Mouse (Mus musculus): Measurements from ENCODE around the gene Lrrc27. TPM values are rescaled to one million over a fixed set of nuclear protein-coding genes. Genes with fewer than 3 reads are reported as not detected.
A peak's percentile ranks its signal among the peaks of the same experiment; 100 is the strongest.

Lrrc27 gene
- polyA plus RNA-seq, 1 experiment from 2014 or later, result 3.4 TPM

DNA sequence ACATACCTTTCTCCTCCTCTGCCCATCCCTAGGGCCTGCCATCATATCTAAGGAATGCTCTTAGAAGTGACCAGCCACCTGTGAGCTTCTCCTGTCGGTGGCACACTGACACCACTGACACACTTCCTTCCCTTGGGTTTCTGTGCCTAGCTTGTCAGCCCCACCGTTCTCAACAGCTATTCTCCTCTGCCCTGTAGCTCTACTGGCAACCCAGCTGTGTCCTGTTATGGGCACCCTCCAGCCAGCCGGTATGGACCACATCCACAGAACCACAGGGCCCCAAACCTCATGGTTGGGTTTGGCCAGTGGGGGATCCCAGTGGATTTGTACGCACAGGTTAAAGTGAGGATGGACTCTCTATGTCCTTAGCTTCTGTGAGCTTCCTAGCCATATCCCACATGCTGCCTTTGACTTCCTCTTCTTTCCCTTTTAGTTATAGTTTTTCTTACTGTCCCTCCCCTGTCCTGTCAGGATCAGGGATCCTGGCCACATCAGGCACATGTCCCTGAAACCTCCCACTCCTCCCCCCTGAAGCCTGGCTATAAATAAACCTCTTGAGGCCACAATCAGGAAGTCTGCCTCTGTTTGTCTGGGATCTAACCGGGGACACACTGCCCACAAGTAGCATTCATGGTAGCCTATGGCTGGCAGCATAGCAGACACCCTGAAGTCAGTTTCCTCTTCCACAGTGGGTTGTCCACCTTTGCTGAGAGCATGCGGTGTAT is 15.8 kb downstream of the Lrrc27 start:
- ATAC-seq (ENCODE audit: insufficient read depth) (no peak), DNase-seq (peak; percentile 25)
- no peak overlapping the region for H3K4me2 ChIP-seq

DNA sequence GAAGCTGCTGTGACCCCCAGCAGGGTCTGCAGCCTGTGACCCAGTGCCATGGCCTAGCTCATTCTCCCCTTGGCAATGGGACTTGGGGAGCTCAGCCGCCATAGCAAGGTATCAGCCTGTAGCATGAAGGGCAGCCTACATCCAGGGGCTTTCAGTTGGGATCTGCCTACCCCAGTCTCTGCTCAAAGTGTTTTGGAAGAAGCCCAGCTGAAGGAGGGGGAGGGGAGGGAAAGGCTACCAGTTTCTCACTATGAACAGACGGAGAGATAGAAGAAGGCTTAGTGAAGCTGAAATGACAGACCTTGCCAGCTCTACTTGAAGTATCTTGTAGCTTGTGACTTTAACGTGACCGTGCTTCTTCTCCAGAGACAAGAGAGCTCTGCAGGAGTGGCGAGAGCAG is 17.0 kb downstream of the Lrrc27 start:
- Histone ChIP-seq H3K4me2 (no peak overlapping the region), H3K36me3 (ENCODE audit: insufficient read depth) (no peaks in the 10 kb centered on the region), H3K27me3 (ENCODE audit: insufficient read depth, low read length) (no peaks in the 10 kb centered on the region), H3K9me3 (ENCODE audit: low read depth, low read length) (no peaks in the 10 kb centered on the region), H3K27ac (ENCODE audit: low read depth) (no peak overlapping the region), H3K4me3 (ENCODE audit: low read depth, low read length) (no peak overlapping the region), H3K9ac (no peak overlapping the region), H3K4me1 (ENCODE audit: insufficient read depth) (peaks cover 18% of the 10 kb centered on the region)
- ATAC-seq (ENCODE audit: insufficient read depth) (no peak), DNase-seq (no peak)
- TF ChIP-seq CTCF (IDR thresholded peaks at IDR 0.05; ENCODE audit: low read depth), result no peak
- WGBS, result 65% methylated on average over 5 of the region's 5 CpGs

More for the DNA sequence above, 15.8 kb downstream of the Lrrc27 start:
- Histone ChIP-seq H3K9me3 (ENCODE audit: low read depth, low read length) (no peaks in the 10 kb centered on the region), H3K27ac (ENCODE audit: low read depth) (peak overlapping the region; percentile 43; the same call in 1 of the 2 replicates), H3K4me1 (ENCODE audit: insufficient read depth) (peaks cover 12% of the 10 kb centered on the region; the same call in 1 of the 2 replicates), H3K9ac (no peak overlapping the region), H3K4me3 (ENCODE audit: low read depth, low read length) (no peak overlapping the region), H3K36me3 (ENCODE audit: insufficient read depth) (no peaks in the 10 kb centered on the region), H3K27me3 (ENCODE audit: insufficient read depth, low read length) (no peaks in the 10 kb centered on the region)
- 49% methylated on average over 6 of the region's 6 CpGs for WGBS
- TF ChIP-seq CTCF (IDR thresholded peaks at IDR 0.05; ENCODE audit: low read depth), result no peak

DNA sequence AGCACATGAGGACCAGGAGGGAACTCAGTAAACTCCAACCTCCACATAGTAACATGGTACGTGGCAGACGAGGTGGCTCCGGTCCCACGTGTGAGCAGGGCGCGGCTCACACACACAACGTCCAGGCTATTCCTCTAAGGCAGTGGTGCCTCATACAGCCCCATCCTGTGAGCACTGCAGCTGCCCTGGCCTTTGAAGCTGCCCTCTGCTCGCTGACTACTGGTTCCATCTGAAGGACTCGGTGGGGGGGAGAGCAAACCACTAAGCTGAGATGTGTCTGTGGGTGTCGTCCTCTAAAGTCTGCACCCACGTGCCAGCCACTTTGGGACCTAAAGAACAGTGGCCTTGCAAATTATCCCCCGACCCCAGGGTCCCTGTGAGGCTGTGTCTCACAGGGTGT is 17.5 kb downstream of the Lrrc27 start:
- no peak overlapping the region for H3K9ac ChIP-seq
- no peaks in the 10 kb centered on the region for H3K36me3 ChIP-seq (ENCODE audit: insufficient read depth)
- 60% methylated on average over 12 of the region's 12 CpGs for WGBS
- no peak for TF ChIP-seq CTCF (IDR thresholded peaks at IDR 0.05; ENCODE audit: low read depth)
- H3K27me3 ChIP-seq (ENCODE audit: insufficient read depth, low read length), result no peaks in the 10 kb centered on the region
- H3K4me1 ChIP-seq (ENCODE audit: insufficient read depth), result peaks cover 18% of the 10 kb centered on the region
- no peak overlapping the region for H3K4me2 ChIP-seq
- H3K4me3 ChIP-seq (ENCODE audit: low read depth, low read length), result no peak overlapping the region
- ATAC-seq (ENCODE audit: insufficient read depth) (no peak), DNase-seq (no peak)
- H3K9me3 ChIP-seq (ENCODE audit: low read depth, low read length), result no peaks in the 10 kb centered on the region
- no peak overlapping the region for H3K27ac ChIP-seq (ENCODE audit: low read depth)

DNA sequence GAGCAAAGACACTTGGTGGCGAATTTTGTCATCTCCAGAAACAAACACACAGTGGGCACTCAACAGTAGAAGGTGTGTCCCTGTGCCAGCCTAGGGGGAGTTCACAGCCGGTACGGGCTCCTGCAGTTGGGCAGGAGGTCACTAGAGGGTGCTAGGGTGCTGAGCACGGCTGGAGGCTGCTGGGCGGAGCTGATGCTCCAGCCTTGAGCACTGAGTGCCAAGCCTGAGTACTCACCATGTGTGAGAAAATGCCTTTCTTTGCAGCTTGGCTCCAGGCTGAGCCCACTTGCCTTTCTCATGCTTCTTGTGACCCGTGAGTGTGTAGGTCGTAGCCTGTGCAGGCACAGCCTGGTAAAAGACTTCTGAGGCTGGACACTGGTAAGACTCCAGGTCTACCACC is 20.9 kb downstream of the Lrrc27 start:
- Histone ChIP-seq H3K4me1 (ENCODE audit: insufficient read depth) (peaks cover 18% of the 10 kb centered on the region), H3K27me3 (ENCODE audit: insufficient read depth, low read length) (no peaks in the 10 kb centered on the region), H3K9me3 (ENCODE audit: low read depth, low read length) (no peaks in the 10 kb centered on the region), H3K36me3 (ENCODE audit: insufficient read depth) (no peaks in the 10 kb centered on the region), H3K4me3 (ENCODE audit: low read depth, low read length) (no peak overlapping the region), H3K9ac (no peak overlapping the region), H3K4me2 (peak overlapping the region; percentile 3; the same call in 1 of the 2 replicates), H3K27ac (ENCODE audit: low read depth) (no peak overlapping the region)
- 1% methylated on average over 7 of the region's 7 CpGs for WGBS
- ATAC-seq (ENCODE audit: insufficient read depth) (peak; percentile 81), DNase-seq (peak; percentile 95)
- TF ChIP-seq CTCF (IDR thresholded peaks at IDR 0.05; ENCODE audit: low read depth), result peak; percentile 98

DNA sequence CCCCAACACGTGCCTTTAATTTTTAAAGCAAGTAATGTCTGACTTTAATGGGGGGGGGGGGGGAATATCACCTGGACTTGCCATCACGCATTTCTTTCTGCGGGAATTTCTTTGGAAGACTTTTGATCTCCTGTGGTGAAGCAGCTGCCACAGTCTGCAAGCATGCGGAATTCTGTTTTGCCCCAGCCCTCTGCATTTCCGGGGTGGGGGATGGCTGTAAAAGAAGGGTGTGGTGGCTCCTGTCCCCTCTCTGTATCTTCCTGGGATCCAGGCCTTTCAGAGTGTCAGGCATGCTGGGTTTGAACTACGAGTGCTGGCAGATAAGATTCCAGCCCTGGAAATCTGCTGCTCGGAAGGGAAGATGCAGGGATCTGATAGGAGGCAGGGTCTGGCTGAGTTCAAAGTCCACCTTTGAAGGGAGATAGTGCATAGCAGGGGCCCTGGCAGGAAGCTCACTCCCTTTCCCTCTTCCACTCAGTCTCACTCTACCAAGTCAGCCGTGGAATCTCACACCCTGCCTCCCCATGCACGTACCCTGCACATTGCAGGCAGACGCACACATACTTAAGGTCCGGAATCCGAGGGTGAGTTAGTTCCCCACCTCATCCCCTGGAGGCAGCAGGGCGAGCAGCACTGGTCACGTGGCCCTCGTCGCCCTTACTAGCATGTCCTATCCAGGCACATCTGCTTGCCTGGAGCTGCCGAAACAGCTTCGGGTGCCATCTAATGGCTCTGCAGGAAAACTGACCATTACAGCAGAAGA is 21.8 kb downstream of the Lrrc27 start:
- Histone ChIP-seq H3K4me1 (ENCODE audit: insufficient read depth) (peaks cover 12% of the 10 kb centered on the region), H3K9me3 (ENCODE audit: low read depth, low read length) (no peaks in the 10 kb centered on the region), H3K4me2 (peak overlapping the region; percentile 39; the same call in 1 of the 2 replicates), H3K36me3 (ENCODE audit: insufficient read depth) (no peaks in the 10 kb centered on the region), H3K4me3 (ENCODE audit: low read depth, low read length) (no peak overlapping the region), H3K9ac (no peak overlapping the region), H3K27ac (ENCODE audit: low read depth) (peak overlapping the region; percentile 54; the same call in 1 of the 2 replicates), H3K27me3 (ENCODE audit: insufficient read depth, low read length) (no peaks in the 10 kb centered on the region)
- DNase-seq (peak; percentile 81), ATAC-seq (ENCODE audit: insufficient read depth) (peak; percentile 81)
- WGBS, result 10% methylated on average over 18 of the region's 18 CpGs
- peak; percentile 63 for TF ChIP-seq CTCF (IDR thresholded peaks at IDR 0.05; ENCODE audit: low read depth)

DNA sequence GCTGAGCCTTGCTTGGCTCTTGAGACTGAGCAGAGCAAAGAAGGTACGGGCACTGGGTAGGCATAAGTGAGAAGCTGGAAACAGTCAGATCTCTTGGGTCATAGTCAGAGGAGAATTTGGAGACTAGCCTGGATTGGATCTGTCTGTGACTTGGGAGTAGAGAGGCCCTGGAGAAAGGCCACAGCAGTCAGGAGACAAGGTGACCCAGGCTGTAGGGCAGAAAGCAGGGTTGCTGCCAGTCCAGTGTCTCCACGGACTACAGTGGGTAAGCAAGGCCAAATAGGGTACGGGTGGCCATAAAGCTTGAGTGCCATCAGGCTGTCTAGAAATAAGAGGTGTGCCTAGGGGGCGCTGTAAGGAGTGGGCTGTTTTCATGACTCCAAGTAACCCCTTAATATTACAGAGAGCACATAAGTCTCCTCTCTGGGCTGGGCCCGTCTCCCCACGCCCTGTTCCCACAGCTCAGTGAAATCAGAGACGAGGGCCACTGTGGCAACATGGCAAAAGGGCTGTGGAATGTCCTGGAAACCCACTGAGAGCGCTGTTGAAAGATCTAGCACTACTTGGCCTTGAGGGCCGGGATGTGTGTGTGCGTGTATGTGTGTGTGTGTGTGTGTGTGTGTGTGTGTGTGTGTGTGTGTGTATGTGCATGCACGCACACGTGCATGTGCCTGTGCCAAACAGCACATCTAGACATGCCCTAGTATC is 23.0 kb downstream of the Lrrc27 start:
- Histone ChIP-seq H3K4me2 (no peak overlapping the region), H3K9me3 (ENCODE audit: low read depth, low read length) (no peaks in the 10 kb centered on the region), H3K27me3 (ENCODE audit: insufficient read depth, low read length) (no peaks in the 10 kb centered on the region), H3K27ac (ENCODE audit: low read depth) (no peak overlapping the region; the same call in 1 of the 2 replicates), H3K9ac (no peak overlapping the region), H3K36me3 (ENCODE audit: insufficient read depth) (no peaks in the 10 kb centered on the region), H3K4me1 (ENCODE audit: insufficient read depth) (peaks cover 9% of the 10 kb centered on the region), H3K4me3 (ENCODE audit: low read depth, low read length) (no peak overlapping the region)
- TF ChIP-seq CTCF (IDR thresholded peaks at IDR 0.05; ENCODE audit: low read depth), result peak; percentile 40
- no peak for ATAC-seq (ENCODE audit: insufficient read depth)
- peak; percentile 17 for DNase-seq
- WGBS, result 69% methylated on average over 12 of the region's 12 CpGs

Measured in lung, embryonic 14.5 days (tissue).